Mouse (Mus musculus): ENCODE measurements around the gene Tnk1.
A peak's percentile ranks its signal among the peaks of the same experiment; 100 is the strongest.

Gene Tnk1

DNA sequence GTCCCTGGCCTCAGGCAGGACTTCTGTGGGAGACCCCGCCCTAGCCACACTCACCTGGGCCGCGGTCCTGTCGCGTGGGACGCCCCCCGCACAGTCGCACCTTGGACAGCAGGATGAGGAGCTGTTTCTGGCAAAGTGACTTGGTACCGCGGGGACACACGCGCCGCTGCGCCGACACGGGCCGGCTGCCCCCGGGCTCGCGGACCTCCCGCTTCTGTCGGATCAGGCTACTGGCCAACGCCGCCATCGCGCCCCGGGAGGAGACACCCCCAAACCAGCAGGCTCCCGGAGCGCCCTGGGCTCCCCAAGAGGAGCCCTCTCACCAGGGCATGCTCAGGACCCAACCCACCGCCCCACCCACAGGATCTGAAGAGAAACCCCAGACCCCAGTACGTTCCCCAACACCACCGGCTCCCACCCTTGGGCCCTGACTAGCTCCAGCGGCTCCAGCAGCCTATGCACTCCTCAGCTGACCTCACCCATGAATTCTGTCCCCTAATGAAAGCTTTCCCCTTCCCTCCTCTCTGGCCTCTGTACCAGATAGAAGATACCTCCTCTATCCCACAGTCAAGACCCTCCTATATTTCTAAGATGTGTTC, 57.1 kb downstream of the Tnk1 start, which contains the start of gene Fgf11:
Gene Fgf11 (minus strand): TSS at position 479 of the 599 bp plus-strand sequence.
- peak in 1 of 2 experiments; percentile 30 for DNase-seq
